Mouse (Mus musculus): ENCODE data around the gene Slc39a3.
"Not testable (repeated sequence)": the region's sequence is repeated elsewhere in the genome, so short reads cannot be mapped to it uniquely, and the experiment has no call there.

Gene Slc39a3

GRCm38 (mm10) chr10:81006005-81006677 is 31.1 kb downstream of the Slc39a3 start:
- no peak for DNase-seq (ENCODE audit: low spot score)

- DNase-seq (ENCODE audit: low spot score) = no peak
Observed at GRCm38 (mm10) chr10:81001161-81001560, 36.1 kb downstream of the Slc39a3 start.

GRCm38 (mm10) chr10:81000197-81001062 is 36.8 kb downstream of the Slc39a3 start:
- no peak for DNase-seq (ENCODE audit: low spot score)

- peak; percentile 77 for DNase-seq (ENCODE audit: low spot score)
Observed at GRCm38 (mm10) chr10:80999362-81000196, 37.6 kb downstream of the Slc39a3 start.

- DNase-seq (ENCODE audit: low spot score) = peak; percentile 46
Observed at GRCm38 (mm10) chr10:80998778-80999177, 38.4 kb downstream of the Slc39a3 start.

GRCm38 (mm10) chr10:80998021-80998420 is 39.2 kb downstream of the Slc39a3 start:
- no peak for DNase-seq (ENCODE audit: low spot score)

GRCm38 (mm10) chr10:80997332-80997731 is 39.9 kb downstream of the Slc39a3 start:
- DNase-seq (ENCODE audit: low spot score) = no peak

- no peak for DNase-seq (ENCODE audit: low spot score)
Observed at GRCm38 (mm10) chr10:80996501-80996900, 40.7 kb downstream of the Slc39a3 start.

GRCm38 (mm10) chr10:80995091-80995632 is 42.1 kb downstream of the Slc39a3 start:
- peak; percentile 80 for DNase-seq (ENCODE audit: low spot score)

GRCm38 (mm10) chr10:80994621-80995020 is 42.6 kb downstream of the Slc39a3 start:
- DNase-seq (ENCODE audit: low spot score) = no peak

GRCm38 (mm10) chr10:80993276-80993675 is 44.0 kb downstream of the Slc39a3 start:
- DNase-seq (ENCODE audit: low spot score) = no peak

- DNase-seq (ENCODE audit: low spot score) = no peak
Observed at GRCm38 (mm10) chr10:80991945-80992344, 45.3 kb downstream of the Slc39a3 start.

- no peak for DNase-seq (ENCODE audit: low spot score)
Observed at GRCm38 (mm10) chr10:80991007-80991406, 46.2 kb downstream of the Slc39a3 start.

GRCm38 (mm10) chr10:80990406-80990805 is 46.8 kb downstream of the Slc39a3 start:
- DNase-seq (ENCODE audit: low spot score) = no peak

GRCm38 (mm10) chr10:80989854-80990253 is 47.4 kb downstream of the Slc39a3 start:
- DNase-seq (ENCODE audit: low spot score) = not testable (repeated sequence)

- no peak for DNase-seq (ENCODE audit: low spot score)
Observed at GRCm38 (mm10) chr10:80989446-80989845, 47.8 kb downstream of the Slc39a3 start.

GRCm38 (mm10) chr10:80987709-80988441 is 49.4 kb downstream of the Slc39a3 start:
- peak; percentile 83 for DNase-seq (ENCODE audit: low spot score)

GRCm38 (mm10) chr10:80986754-80987153 is 50.5 kb downstream of the Slc39a3 start:
- no peak for DNase-seq (ENCODE audit: low spot score)

GRCm38 (mm10) chr10:80985970-80986701 is 51.1 kb downstream of the Slc39a3 start:
- no peak for DNase-seq (ENCODE audit: low spot score)

- DNase-seq (ENCODE audit: low spot score) = peak; percentile 35
Observed at GRCm38 (mm10) chr10:80985241-80985969, 51.8 kb downstream of the Slc39a3 start.
